Mouse (Mus musculus) left cerebral cortex, postnatal 10 days (tissue): ENCODE results near the gene Rtca. TPM values are rescaled to one million over a fixed set of nuclear protein-coding genes. Genes with fewer than 3 reads are reported as not detected.
A peak's percentile ranks its signal among the peaks of the same experiment; 100 is the strongest.

Experiments
- DNase-seq, 2 experiments: peaks; one replicate each; pipeline ENCODE4 v3.0.0; 2021 to 2022; ENCODE audit warnings: low spot score in 2 of 2, mixed read lengths in 1 of 2; ENCODE audit errors: extremely low spot score in 1 of 2
- intact Hi-C: fragments of 180-260 bp; cut with DNase I; formaldehyde crosslinking; loops from one replicate; pipeline ENCODE4 v1.15.1; 2025
- total RNA-seq, 2 experiments: library from RNA; stranded (reverse); gene quantifications; 2 replicates each; pipeline ENCODE4 v1.2.3; 2021

The Rtca gene
- 10 to 100 TPM; 69.4 to 73.0 TPM for total RNA-seq

- DNase-seq, result peak; percentile 97 to 98
- intact Hi-C loops, result loop anchor here (5.0 kb wide), 1 partner anchor 129 kb away; no protein-coding TSS in a partner anchor
Measured at GRCm38 (mm10) chr3:116507772-116508351, at the start of gene Rtca. Rtca (minus strand) TSS chr3:116508208.

GRCm38 (mm10) chr3:116551362-116551761, 43.4 kb upstream of the Rtca start:
- no peak for DNase-seq
- intact Hi-C loops, result no loop called here

DNA sequence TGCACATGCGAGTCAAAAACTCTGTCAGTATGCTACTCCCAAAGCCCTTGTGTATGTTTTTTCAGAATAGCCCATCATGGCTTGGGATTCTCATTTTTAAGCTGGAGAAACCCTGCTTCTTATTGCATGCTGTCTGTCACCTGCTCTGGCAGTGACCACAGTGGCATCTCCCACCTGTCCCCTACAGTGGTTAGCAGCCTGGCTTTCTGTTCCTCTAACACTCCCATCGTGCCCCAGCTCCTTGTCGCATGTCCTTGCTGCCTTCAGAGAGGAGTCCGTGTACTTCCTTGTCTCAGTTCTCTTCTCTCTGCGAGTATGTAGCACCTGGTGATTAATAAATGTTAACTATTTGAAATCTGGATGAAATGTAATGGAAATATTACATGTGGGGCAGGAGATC, 39.4 kb upstream of the Rtca start:
- intact Hi-C loops, result loop anchor here (5.0 kb wide), 1 partner anchor 40 kb away; no protein-coding TSS in a partner anchor
- DNase-seq, result no peak

DNA sequence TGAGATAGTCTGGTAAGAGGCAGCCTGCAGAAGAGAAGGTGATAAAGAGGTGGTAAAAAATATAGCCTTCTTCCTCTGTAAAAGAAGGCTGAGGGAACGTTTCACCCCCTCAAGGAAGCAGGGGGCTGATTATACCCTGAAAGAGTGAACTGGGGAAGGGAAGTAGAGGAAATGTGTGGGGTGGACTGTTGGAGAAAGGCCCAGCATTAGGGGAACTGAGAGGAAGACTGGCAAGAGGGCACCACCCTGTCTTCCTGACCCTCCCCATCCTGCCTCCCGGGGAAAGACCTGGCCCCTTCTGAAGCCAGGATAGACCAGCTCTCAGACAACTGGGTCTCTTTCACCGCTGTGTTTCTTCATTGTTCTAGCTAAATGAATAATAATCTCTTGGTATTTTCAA, 34.5 kb upstream of the Rtca start:
- intact Hi-C loops, result no loop called here
- DNase-seq, result no peak

GRCm38 (mm10) chr3:116542070-116542469, 34.1 kb upstream of the Rtca start:
- no peak for DNase-seq
- intact Hi-C loops, result no loop called here

GRCm38 (mm10) chr3:116537200-116537573, 29.2 kb upstream of the Rtca start:
- intact Hi-C loops, result no loop called here

GRCm38 (mm10) chr3:116536428-116537199, 28.6 kb upstream of the Rtca start:
- intact Hi-C loops, result no loop called here
- DNase-seq, result no peak

More at GRCm38 (mm10) chr3:116537200-116537573, 29.2 kb upstream of the Rtca start:
- DNase-seq, result no peak

- intact Hi-C loops, result no loop called here
- no peak for DNase-seq
Measured at GRCm38 (mm10) chr3:116530826-116531225, 22.8 kb upstream of the Rtca start.

DNA sequence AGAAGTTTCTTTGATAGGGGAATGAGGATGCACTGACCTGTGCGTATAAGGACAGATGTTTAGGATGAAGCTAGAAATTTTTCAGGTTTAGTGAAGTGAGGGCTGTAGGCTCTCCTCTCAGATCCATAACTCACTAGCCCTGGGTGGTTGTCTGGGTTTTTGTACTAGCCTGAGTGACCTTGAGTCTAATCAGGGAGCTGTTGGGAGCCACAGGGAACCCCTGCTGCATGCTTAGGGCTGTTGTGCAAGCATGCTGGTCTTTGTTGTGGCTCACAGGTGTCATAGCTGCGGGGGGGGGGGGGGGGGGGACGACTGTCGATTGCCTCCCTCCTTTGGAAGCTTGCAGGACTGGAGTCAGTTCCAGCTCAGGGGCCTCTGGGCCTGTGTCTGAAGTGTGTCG, 21.7 kb upstream of the Rtca start:
- intact Hi-C loops, result no loop called here
- no peak for DNase-seq

DNA sequence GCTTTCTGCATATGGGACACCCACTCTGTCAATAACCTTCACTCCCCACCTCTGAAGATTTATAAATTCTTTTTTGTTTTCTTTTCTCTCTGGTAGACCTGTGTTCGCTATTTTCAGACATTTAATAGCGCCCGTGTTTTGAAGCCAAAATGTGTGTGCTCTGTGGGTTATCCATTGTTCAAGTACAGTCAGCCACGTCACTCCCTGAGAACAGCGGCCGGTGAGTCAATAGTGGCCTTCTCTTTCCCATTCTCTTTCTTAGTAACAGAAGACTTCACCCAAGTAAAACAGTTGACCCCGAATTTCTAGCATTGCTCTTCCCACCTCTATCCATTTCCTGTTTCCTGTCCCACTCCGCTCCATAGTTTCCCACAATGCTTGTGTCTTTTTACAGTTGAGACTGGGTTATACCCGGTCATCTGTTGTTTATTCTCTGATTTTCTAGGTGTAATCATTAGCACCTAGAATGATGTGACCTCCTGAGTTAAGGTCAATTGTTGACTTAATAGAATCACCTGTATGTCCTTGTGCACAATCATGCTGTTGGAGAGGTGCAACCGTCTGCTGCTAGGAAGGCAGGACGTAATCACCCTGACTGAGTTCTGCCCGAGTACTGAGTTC, 12.2 kb upstream of the Rtca start:
- intact Hi-C loops, result no loop called here
- DNase-seq, result no peak

DNA sequence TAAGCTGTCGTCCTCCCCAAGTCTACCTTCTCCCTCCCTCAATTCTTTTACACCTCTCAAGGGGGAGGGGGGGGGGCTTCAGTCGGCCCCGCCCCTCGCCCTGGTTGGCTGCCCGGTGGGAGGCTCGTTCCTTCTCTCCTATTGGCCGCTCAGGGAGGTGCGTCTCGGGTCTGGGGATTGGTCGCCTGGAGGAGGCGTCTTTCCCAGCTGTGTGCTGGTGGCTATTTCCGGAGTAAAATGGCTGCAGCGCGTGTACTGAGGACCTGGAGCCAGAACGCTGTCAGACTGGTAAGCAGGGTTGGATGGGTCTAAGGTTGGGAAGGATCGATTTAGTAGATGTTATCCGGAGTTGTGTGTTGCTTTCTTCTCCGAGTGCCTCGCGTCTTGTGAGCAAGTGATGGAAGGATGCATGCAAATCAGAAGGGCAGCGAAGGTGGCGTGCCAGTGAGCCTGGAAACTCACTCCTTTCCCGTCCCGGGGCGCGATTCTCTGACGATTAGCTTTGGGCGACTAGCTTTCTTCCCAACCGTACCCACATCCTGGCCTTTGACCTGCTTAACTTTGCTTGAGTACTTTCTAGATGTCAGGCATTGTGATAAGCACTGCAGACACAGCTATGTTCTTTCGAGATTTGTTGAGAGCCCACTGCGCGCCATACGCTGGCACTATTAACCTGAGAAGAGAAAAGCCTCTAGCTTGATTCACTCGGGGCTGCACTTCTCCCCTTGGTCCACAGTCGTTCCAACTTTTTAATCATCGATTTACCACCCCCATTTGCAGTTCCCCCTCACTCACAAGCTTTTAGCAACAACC, 5.1 kb upstream of the Rtca start, which contains the start of gene Dbt:
TSS of gene Dbt (plus strand) at position 167 of the 813 bp plus-strand sequence.
- DNase-seq, result peak; percentile 87 to 94
- intact Hi-C loops, result no loop called here

DNA sequence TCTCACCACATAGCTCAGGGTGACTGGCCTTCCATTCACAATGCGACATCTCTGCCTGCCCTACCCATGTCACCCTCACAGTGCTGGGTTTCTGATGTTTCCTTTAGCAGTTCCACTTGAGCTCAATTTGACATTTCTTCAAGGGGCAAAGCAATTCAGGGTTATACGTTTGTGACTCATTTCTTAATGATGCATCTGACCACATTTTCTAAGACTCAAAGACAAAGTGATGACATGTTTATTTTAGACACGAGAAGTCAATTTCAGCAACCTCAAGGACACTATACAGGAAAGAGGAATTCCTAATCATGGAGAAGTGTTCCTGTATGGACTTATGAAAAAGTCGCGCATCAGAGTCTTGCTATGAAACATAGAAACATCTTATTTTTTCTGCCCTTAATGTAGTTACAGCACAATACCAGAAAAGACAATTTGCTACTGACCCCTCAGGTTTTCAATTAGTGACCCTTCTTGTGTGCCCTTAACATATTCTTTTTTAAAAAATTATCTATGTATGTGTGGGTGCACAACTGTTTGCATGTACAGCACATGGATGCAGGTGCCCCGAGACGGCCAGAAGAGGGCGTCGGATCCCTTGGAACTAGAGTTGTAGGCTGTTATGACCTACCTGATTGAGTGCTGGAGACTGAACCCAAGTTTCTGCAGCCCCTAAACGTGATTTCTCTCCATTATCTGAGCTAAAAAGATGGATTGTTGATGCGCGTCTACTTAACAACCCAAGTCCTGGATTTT, 4.3 kb upstream of the Rtca start:
- intact Hi-C loops, result no loop called here
- peak in 1 of 2 experiments; percentile 48 for DNase-seq

DNA sequence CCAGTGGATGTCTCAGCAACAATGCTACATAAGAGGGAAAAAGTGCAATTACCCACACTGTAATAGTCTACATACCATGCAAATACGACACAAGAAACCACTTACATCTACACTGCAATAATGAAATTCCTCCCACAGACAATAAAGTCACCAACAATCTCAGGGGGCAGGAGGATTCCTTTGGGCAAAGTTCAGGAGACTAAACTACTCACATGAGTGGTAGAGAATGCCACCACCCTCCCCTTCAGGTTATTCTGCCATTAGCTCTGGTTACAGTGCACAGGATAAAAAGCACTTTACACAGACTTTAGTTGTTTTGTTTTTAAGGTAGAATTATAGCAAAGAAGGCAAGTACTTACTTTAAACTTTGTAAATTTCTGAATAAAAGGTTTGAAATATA, 12.3 kb downstream of the Rtca start:
- no peak for DNase-seq
- intact Hi-C loops, result loop anchor here (2.0 to 10.0 kb wide), 3 partner anchors 163 to 289 kb away; no protein-coding TSS in a partner anchor

DNA sequence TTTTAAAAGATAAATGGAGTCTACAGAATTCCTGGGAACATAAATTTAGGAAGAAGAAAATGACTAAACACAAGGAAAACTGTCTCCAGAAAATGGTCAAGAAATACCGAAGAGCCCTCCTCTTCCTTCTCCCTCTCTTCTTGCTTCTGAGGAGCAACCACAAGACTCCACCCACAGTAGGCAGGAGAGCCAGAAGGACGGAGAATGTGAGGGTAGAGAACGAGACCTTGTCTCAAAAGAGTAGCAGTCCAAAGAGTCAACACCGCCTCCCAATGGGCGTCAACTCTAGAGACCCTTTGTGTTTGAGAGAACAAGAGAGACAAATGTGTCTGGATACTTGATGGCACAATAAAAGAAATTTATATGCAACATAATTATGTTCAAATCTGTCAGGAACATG, 14.3 kb downstream of the Rtca start:
- no peak for DNase-seq
- intact Hi-C loops, result loop anchor here (2.0 to 10.0 kb wide), 4 partner anchors 71 to 291 kb away; partner anchors contain the start of gene Cdc14a

DNA sequence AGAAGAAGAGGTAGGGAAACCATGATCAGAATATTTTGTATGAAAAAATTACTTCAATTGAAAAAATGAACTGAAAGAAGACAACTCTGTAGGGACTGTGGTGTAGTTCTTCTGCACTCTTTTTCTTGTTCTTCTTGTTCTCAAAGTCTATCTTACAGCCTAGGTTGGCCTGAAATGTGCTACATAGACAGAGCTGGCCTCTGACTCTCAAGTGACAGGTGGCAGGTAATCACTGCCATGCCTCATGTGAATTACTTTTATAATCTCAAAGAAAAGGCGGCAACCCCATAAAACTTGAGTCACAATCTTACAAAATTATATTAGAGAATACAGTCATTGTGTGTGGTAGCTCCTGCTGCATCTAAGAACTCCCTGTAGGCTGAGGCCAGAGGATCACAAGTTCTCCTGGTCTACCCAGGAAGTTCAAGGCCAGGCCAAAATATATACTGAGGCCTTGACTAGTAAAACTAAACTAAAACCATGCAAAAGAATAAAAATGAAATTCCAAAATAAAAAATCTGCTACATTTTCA, 16.0 kb downstream of the Rtca start:
- intact Hi-C loops, result loop anchor here (5.0 to 10.0 kb wide), 3 partner anchors 70 to 293 kb away; partner anchors contain the start of gene Cdc14a
- no peak for DNase-seq

DNA sequence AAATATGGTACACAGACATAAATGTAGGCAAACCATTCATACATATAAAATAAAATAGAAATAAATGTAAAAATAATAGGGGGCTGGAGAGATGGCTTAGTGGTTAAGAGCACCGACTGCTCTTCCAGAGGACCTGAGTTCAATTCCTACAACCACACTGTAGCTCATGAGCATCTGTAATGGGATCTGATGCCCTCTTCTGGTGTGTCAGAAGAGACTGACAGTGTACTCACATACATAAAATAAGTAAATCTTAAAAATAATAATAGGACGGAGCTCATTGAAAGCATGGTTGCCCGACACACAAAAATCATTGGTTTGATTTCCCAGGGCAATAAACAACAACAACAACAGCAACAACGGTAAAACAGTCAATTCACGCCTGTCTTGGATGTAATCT, 17.1 kb downstream of the Rtca start:
- intact Hi-C loops, result loop anchor here (5.0 to 10.0 kb wide), 3 partner anchors 69 to 294 kb away; partner anchors contain the start of gene Cdc14a
- DNase-seq, result no peak

- intact Hi-C loops, result no loop called here
- DNase-seq, result no peak
Measured at GRCm38 (mm10) chr3:116483271-116483670, 24.7 kb downstream of the Rtca start.

DNA sequence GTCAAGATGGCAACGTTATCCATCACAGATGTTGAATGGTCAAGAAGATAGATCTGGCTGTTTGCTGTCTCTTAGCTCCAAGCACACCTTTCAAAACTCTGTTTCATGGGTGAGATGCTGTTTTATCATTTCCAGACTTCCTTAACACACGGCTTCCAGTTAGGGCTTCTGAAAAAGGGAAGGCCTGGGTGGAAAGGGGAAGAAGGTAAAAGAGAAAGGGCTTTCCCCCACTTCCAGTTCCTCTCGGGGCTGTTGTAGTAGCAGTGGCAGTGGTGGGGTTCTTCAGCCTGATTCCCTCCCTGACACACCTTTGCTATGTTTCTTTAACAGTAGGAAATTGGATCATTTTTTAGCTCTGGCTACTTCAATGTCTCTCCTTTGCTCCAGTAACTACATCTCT, 25.3 kb downstream of the Rtca start:
- intact Hi-C loops, result no loop called here

More for the DNA sequence above, 25.3 kb downstream of the Rtca start:
- no peak for DNase-seq
